Mouse (Mus musculus) liver, embryonic 11.5 days (tissue): ENCODE measurements around the gene Gm21961. TPM values are rescaled to one million over a fixed set of nuclear protein-coding genes. Genes with fewer than 3 reads are reported as not detected.
"Not testable (repeated sequence)": the region's sequence is repeated elsewhere in the genome, so short reads cannot be mapped to it uniquely, and the experiment has no call there.

Experiments used
- ATAC-seq: fragments of 200-750 bp; cut with Nextera tagmentation; replicated peaks from 2 replicates; pipeline ENCODE4 v1.8.0; 2017; ENCODE audit warnings: moderate number of reproducible peaks, mild to moderate bottlenecking, moderate TSS enrichment, moderate library complexity; ENCODE audit not compliant: low FRiP score
- DNase-seq: peaks from one replicate; pipeline ENCODE4 v3.0.0-alpha.2; 2017; ENCODE audit warnings: low spot score
- H3K27ac ChIP-seq: fragments of 300-500 bp; sonication (generic); 2 replicates; pipeline ENCODE4 v1.5.1; 2014; ENCODE audit warnings: mild to moderate bottlenecking, low read depth, low read length, control low read depth
- H3K27me3 ChIP-seq: fragments of 300-500 bp; sonication (generic); replicated peaks from 2 replicates; pipeline ENCODE4 v1.6.1; 2014; ENCODE audit warnings: low read length, mixed read lengths; ENCODE audit not compliant: control insufficient read depth, insufficient read depth
- H3K36me3 ChIP-seq: fragments of 300-500 bp; sonication (generic); 2 replicates; pipeline ENCODE4 v1.6.1; 2014; ENCODE audit warnings: mild to moderate bottlenecking, low read length, moderate library complexity, mixed read lengths; ENCODE audit not compliant: control insufficient read depth, insufficient read depth
- H3K4me1 ChIP-seq: fragments of 300-500 bp; sonication (generic); replicated peaks from 2 replicates; pipeline ENCODE4 v1.6.1; 2014; ENCODE audit warnings: low read length, mixed read lengths; ENCODE audit not compliant: control insufficient read depth, insufficient read depth
- H3K4me2 ChIP-seq: fragments of 300-500 bp; sonication (generic); 2 replicates; pipeline ENCODE4 v1.6.1; 2014; ENCODE audit warnings: mild to moderate bottlenecking, control low read depth, moderate library complexity
- H3K4me3 ChIP-seq: fragments of 300-500 bp; sonication (generic); 2 replicates; pipeline ENCODE4 v1.5.1; 2014; ENCODE audit warnings: low read depth, low read length, control low read depth
- H3K9ac ChIP-seq: fragments of 300-500 bp; sonication (generic); 2 replicates; pipeline ENCODE4 v1.6.1; 2014; ENCODE audit warnings: low read depth, low read length, control low read depth
- H3K9me3 ChIP-seq: fragments of 300-500 bp; sonication (generic); 2 replicates; pipeline ENCODE4 v1.6.1; 2016; ENCODE audit warnings: low read length, inconsistent platforms, mixed read lengths; ENCODE audit not compliant: control insufficient read depth
- WGBS: fragments of 180-500 bp; shearing (Covaris S2); extraction: QIAGEN DNeasy Blood & Tissue Kit; methylation state at CpG from one replicate; pipeline ENCODE4 v1.1.7; 2014; 5-methylcytosine and 5-hydroxymethylcytosine counted together
- polyA plus RNA-seq: library from polyadenylated mRNA; unstranded; fragments of >200 nt; fragmentation: Nextera tagmentation; extraction: Ambion mirVana; gene quantifications from 2 replicates; pipeline ENCODE4 v1.2.1, GENCODE M21; 2014

The Gm21961 gene
- not detected in 2 replicates for polyA plus RNA-seq

DNA sequence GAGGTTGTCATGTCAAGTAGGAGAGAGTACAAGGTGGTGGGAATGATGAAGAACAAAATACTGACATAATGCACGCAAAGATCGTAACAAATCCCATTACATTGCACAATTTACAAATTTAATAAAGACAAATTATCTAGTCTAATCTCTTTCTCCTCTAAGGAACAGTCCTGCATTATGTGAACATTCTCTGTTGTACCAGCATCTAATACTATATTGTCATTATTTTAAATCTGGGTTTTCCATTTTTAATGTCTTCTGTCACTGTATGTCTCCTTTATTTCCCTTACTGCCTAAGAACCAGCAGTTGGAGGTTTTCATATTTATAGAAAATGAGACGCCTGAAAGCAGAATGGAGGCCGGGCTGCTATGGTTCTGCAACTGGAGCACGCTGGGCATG lies at the start of gene Gm21961:
Gene Gm21961 (minus strand): TSS at position 101 of the 400 bp plus-strand sequence.
- Histone ChIP-seq H3K9ac (no peak within 1 kb of the TSS), H3K4me3 (no peak within 1 kb of the TSS), H3K36me3 (no peaks in the 10 kb centered on the region), H3K9me3 (no peaks in the 10 kb centered on the region), H3K4me2 (no peak within 1 kb of the TSS), H3K27ac (no peak within 1 kb of the TSS), H3K27me3 (no peaks in the 10 kb centered on the region), H3K4me1 (no peaks in the 10 kb centered on the region)
- DNase-seq (no peak), ATAC-seq (no peak)
- WGBS, result 91% methylated on average over 5 of the region's 5 CpGs

- WGBS, result 63% methylated on average over 4 of the region's 4 CpGs
- no peak for ATAC-seq
- H3K9me3 ChIP-seq, result no peaks in the 10 kb centered on the region
- no peak for DNase-seq
- no peaks in the 10 kb centered on the region for H3K4me1 ChIP-seq
- H3K4me3 ChIP-seq, result no peak overlapping the region
- no peaks in the 10 kb centered on the region for H3K36me3 ChIP-seq
- H3K4me2 ChIP-seq, result no peak overlapping the region
- H3K27me3 ChIP-seq, result no peaks in the 10 kb centered on the region
- H3K27ac ChIP-seq, result no peak overlapping the region
- no peak overlapping the region for H3K9ac ChIP-seq
Measured at GRCm38 (mm10) chr15:65041999-65042398, 27.3 kb upstream of the Gm21961 start.

GRCm38 (mm10) chr15:65039216-65039615 lies 24.5 kb upstream of the Gm21961 start:
- DNase-seq, H3K9ac ChIP-seq, H3K27ac ChIP-seq, ATAC-seq, H3K9me3 ChIP-seq, H3K36me3 ChIP-seq, H3K4me3 ChIP-seq, H3K4me1 ChIP-seq, H3K27me3 ChIP-seq, H3K4me2 ChIP-seq: not testable (repeated sequence)

GRCm38 (mm10) chr15:65017971-65018370 lies 3.3 kb upstream of the Gm21961 start:
- Histone ChIP-seq H3K36me3 (no peaks in the 10 kb centered on the region), H3K4me2 (no peak overlapping the region), H3K9ac (no peak overlapping the region), H3K9me3 (no peaks in the 10 kb centered on the region), H3K4me3 (no peak overlapping the region), H3K27ac (no peak overlapping the region), H3K27me3 (no peaks in the 10 kb centered on the region), H3K4me1 (no peaks in the 10 kb centered on the region)
- WGBS, result 58% methylated on average over 1 of the region's 1 CpGs
- DNase-seq, result no peak
- no peak for ATAC-seq

DNA sequence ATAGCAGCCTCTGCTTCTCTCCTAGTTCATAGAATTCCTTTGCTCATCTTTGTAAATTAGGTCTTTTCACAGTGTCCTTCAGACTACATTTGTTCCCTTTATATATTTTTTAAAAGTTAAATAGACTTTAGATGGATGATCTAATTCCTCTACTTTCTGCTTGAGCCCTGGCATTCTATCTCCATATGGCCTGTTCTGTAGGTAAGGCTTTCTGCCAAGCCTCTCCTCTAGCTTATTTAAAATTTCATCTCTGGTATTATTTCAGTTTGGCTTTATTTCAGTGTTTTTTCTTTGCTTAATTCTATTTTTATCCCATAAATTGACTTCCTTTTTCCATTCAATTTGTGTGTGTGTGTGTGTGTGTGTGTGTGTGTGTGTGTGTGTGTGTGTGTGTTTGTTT lies 8.5 kb downstream of the Gm21961 start:
- Histone ChIP-seq H3K9me3 (no peaks in the 10 kb centered on the region), H3K4me1 (no peaks in the 10 kb centered on the region), H3K27me3 (no peaks in the 10 kb centered on the region), H3K27ac (no peak overlapping the region), H3K4me2 (no peak overlapping the region), H3K4me3 (no peak overlapping the region), H3K9ac (no peak overlapping the region), H3K36me3 (no peaks in the 10 kb centered on the region)
- ATAC-seq (no peak), DNase-seq (no peak)

- no peaks in the 10 kb centered on the region for H3K27me3 ChIP-seq
- H3K9ac ChIP-seq, result no peak overlapping the region
- no peak overlapping the region for H3K4me3 ChIP-seq
- DNase-seq, result no peak
- no peaks in the 10 kb centered on the region for H3K9me3 ChIP-seq
- no peak overlapping the region for H3K27ac ChIP-seq
- ATAC-seq, result no peak
- no peak overlapping the region for H3K4me2 ChIP-seq
- 74% methylated on average over 4 of the region's 4 CpGs for WGBS
- H3K36me3 ChIP-seq, result no peaks in the 10 kb centered on the region
- no peaks in the 10 kb centered on the region for H3K4me1 ChIP-seq
Measured at GRCm38 (mm10) chr15:64994498-64994897, 20.2 kb downstream of the Gm21961 start.

DNA sequence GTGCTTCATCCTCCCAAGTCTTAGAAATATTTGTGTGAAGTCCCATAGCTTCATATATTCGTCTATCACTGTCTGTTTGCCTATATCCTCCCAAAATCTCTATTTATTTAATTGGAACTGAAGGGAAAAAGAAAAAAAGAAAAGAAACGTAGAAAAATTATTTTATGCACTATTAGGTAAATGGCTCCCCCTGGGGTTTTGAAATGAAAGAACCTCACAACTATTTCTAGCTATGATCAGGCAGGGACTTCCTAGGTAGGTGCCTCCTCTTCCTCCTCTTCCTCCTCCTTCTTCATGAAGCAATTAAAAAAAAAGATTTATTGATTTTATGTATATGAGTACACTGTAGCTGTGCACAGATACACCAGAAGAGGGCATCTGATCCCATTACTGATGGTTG lies 34.7 kb downstream of the Gm21961 start:
- H3K9ac ChIP-seq, result no peak overlapping the region
- H3K4me1 ChIP-seq, result no peaks in the 10 kb centered on the region
- H3K9me3 ChIP-seq, result no peaks in the 10 kb centered on the region
- H3K4me2 ChIP-seq, result no peak overlapping the region
- no peak for DNase-seq
- H3K27ac ChIP-seq, result no peak overlapping the region
- ATAC-seq, result no peak
- H3K4me3 ChIP-seq, result no peak overlapping the region
- H3K27me3 ChIP-seq, result no peaks in the 10 kb centered on the region
- no peaks in the 10 kb centered on the region for H3K36me3 ChIP-seq
- WGBS, result 55% methylated on average over 2 of the region's 2 CpGs

- H3K4me3 ChIP-seq, result no peak overlapping the region
- H3K27ac ChIP-seq, result no peak overlapping the region
- H3K4me1 ChIP-seq, result no peaks in the 10 kb centered on the region
- no peak overlapping the region for H3K9ac ChIP-seq
- H3K36me3 ChIP-seq, result no peaks in the 10 kb centered on the region
- H3K9me3 ChIP-seq, result no peaks in the 10 kb centered on the region
- WGBS, result 87% methylated on average over 7 of the region's 7 CpGs
- no peak overlapping the region for H3K4me2 ChIP-seq
- DNase-seq (no peak), ATAC-seq (no peak)
- H3K27me3 ChIP-seq, result no peaks in the 10 kb centered on the region
Measured at GRCm38 (mm10) chr15:64976044-64976805, 38.5 kb downstream of the Gm21961 start.
